Mouse (Mus musculus): Measurements from ENCODE around the gene Dscam. TPM values are rescaled to one million over a fixed set of nuclear protein-coding genes. Genes with fewer than 3 reads are reported as not detected.

Dscam gene
- polyA plus RNA-seq, 1 experiment = 1.2 TPM

DNA sequence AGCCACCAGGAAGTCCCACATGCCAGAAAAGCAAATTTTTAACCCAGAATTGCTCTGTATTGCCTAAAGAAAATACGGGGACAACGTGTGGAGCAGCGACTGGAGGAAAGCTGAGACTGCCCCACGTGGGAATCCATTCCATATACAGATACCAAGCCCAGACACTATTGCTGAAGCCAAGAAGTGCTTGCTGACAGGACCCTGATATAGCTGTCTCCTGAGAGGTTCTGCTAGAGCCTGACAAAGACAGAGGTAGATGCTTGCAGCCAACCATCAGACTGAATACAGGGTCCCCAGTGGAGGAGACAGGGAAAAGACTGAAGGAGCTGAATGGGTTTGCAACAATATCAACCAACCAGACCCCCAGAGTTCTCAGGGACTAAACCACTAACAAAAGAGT is 293.3 kb downstream of the Dscam start:
- no peak overlapping the region for H3K27ac ChIP-seq (ENCODE audit: insufficient read depth, low read length)
- H3K4me1 ChIP-seq (ENCODE audit: control insufficient read depth, insufficient read depth, insufficient read length) = no peaks in the 10 kb centered on the region
- H3K27me3 ChIP-seq (ENCODE audit: control insufficient read depth, insufficient read depth, low read length) = no peaks in the 10 kb centered on the region
- no peak overlapping the region for H3K4me3 ChIP-seq (ENCODE audit: extremely low read depth, insufficient read depth, insufficient read length)
- 77% methylated on average over 4 of the region's 4 CpGs for WGBS
- DNase-seq (ENCODE audit: low read depth in 1 of 2, low spot score in 2 of 2) = no peak
- H3K36me3 ChIP-seq (ENCODE audit: control insufficient read depth, insufficient read depth, low read length) = no peaks in the 10 kb centered on the region
- TF ChIP-seq POLR2A (IDR thresholded peaks at IDR 0.05; ENCODE audit: low read depth, low read length) = no peak
- TF ChIP-seq CTCF (IDR thresholded peaks at IDR 0.05; ENCODE audit: extremely low read depth, insufficient read depth, insufficient read length, insufficient replicate concordance) = no peak

DNA sequence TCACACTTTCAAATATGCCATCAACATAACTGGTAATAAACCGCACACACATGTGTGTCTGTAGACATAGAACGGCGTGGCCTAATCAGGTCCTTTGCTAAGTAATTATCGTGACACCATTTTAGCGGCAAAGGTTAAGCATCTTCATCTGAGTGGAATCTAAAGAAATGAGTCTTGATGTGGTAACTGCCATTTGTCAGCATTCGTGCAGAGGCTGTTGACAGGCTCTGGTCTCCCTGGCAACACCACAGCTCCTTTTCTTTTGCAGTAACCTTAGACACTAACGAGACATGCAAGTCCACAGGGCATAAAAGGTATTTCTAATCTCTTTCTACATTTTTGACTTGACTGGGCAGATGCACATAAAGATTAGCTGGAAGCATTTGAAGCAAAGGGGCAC is 297.8 kb downstream of the Dscam start:
- no peak for TF ChIP-seq POLR2A (IDR thresholded peaks at IDR 0.05; ENCODE audit: low read depth, low read length)
- TF ChIP-seq CTCF (IDR thresholded peaks at IDR 0.05; ENCODE audit: extremely low read depth, insufficient read depth, insufficient read length, insufficient replicate concordance) = no peak
- H3K36me3 ChIP-seq (ENCODE audit: control insufficient read depth, insufficient read depth, low read length) = no peaks in the 10 kb centered on the region
- no peaks in the 10 kb centered on the region for H3K4me1 ChIP-seq (ENCODE audit: control insufficient read depth, insufficient read depth, insufficient read length)
- no peak overlapping the region for H3K27ac ChIP-seq (ENCODE audit: insufficient read depth, low read length)
- H3K4me3 ChIP-seq (ENCODE audit: extremely low read depth, insufficient read depth, insufficient read length) = no peak overlapping the region
- H3K27me3 ChIP-seq (ENCODE audit: control insufficient read depth, insufficient read depth, low read length) = no peaks in the 10 kb centered on the region
- WGBS = 74% methylated on average over 7 of the region's 7 CpGs
- no peak for DNase-seq (ENCODE audit: low read depth in 1 of 2, low spot score in 2 of 2)

DNA sequence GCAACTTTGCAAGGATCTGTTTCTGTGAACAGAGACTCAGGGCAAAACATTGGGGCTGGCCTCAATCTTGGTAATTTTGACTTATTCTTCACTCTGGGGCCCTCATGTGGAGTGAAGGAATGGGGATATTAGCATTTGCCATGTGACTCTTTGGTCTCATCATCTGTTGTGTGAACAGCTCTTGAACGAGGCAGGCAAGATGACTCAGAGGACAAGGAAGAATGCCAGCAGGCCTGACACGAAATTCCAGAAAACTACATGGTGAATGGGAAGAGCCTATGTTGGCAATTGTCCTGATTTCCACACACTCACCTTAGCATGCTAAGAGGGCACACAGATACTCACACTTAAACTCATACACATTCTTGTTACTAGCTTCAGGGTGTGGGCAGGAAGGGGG is 313.0 kb downstream of the Dscam start:
- 64% methylated on average over 2 of the region's 2 CpGs for WGBS
- TF ChIP-seq POLR2A (IDR thresholded peaks at IDR 0.05; ENCODE audit: low read depth, low read length) (no peak), CTCF (IDR thresholded peaks at IDR 0.05; ENCODE audit: extremely low read depth, insufficient read depth, insufficient read length, insufficient replicate concordance) (no peak)

DNA sequence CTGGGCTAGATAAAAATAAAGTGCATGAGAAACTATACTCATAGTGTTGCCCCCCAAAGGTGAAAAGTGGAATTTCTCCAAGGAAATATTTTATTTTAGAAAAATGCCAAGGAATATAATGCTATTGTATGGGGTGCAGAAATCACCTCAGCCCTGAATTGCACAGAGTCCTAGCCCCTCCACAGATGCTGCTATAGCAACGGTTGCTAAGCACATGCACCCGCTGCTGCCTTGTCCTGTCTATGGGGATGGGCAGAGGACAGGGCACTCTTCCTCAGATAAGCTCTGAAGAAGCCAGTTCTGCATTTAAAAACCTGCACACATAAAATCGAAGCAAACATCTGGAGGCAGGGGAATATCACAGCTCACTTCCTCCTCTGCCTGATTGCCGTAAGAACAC is 315.5 kb downstream of the Dscam start:
- no peak for DNase-seq (ENCODE audit: low read depth in 1 of 2, low spot score in 2 of 2)
- no peak for TF ChIP-seq CTCF (IDR thresholded peaks at IDR 0.05; ENCODE audit: extremely low read depth, insufficient read depth, insufficient read length, insufficient replicate concordance)
- TF ChIP-seq POLR2A (IDR thresholded peaks at IDR 0.05; ENCODE audit: low read depth, low read length) = no peak
- 37% methylated on average over 4 of the region's 4 CpGs for WGBS
- H3K36me3 ChIP-seq (ENCODE audit: control insufficient read depth, insufficient read depth, low read length) = no peaks in the 10 kb centered on the region
- H3K27ac ChIP-seq (ENCODE audit: insufficient read depth, low read length) = no peak overlapping the region
- no peak overlapping the region for H3K4me3 ChIP-seq (ENCODE audit: extremely low read depth, insufficient read depth, insufficient read length)
- no peaks in the 10 kb centered on the region for H3K27me3 ChIP-seq (ENCODE audit: control insufficient read depth, insufficient read depth, low read length)
- H3K4me1 ChIP-seq (ENCODE audit: control insufficient read depth, insufficient read depth, insufficient read length) = no peaks in the 10 kb centered on the region

More for the DNA sequence above, 313.0 kb downstream of the Dscam start:
- Histone ChIP-seq H3K4me1 (ENCODE audit: control insufficient read depth, insufficient read depth, insufficient read length) (no peaks in the 10 kb centered on the region), H3K27me3 (ENCODE audit: control insufficient read depth, insufficient read depth, low read length) (no peaks in the 10 kb centered on the region), H3K36me3 (ENCODE audit: control insufficient read depth, insufficient read depth, low read length) (no peaks in the 10 kb centered on the region), H3K27ac (ENCODE audit: insufficient read depth, low read length) (no peak overlapping the region), H3K4me3 (ENCODE audit: extremely low read depth, insufficient read depth, insufficient read length) (no peak overlapping the region)
- DNase-seq (ENCODE audit: low read depth in 1 of 2, low spot score in 2 of 2) = no peak

DNA sequence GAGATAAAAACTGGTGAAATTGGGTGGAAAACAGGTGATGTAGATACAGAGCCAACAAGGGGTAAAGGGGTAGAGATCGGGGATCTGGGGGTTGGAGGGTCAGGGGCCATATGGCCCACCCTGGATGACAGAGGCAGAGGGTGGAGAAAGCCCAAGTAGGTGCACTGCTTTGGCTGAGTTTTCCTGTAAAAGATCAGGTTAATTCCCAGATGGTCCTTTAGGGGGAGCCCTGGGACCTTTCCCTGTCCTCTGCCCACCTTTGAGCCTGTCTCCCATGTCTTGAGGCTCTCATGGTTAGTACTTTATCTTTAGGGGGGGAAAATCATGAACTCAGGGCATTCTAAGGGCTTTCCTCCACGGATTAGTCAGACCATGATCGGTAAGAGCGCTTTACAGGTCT is 318.2 kb downstream of the Dscam start:
- TF ChIP-seq CTCF (IDR thresholded peaks at IDR 0.05; ENCODE audit: extremely low read depth, insufficient read depth, insufficient read length, insufficient replicate concordance) = no peak
- no peak for TF ChIP-seq POLR2A (IDR thresholded peaks at IDR 0.05; ENCODE audit: low read depth, low read length)
- Histone ChIP-seq H3K4me3 (ENCODE audit: extremely low read depth, insufficient read depth, insufficient read length) (no peak overlapping the region), H3K27ac (ENCODE audit: insufficient read depth, low read length) (no peak overlapping the region), H3K36me3 (ENCODE audit: control insufficient read depth, insufficient read depth, low read length) (no peaks in the 10 kb centered on the region), H3K4me1 (ENCODE audit: control insufficient read depth, insufficient read depth, insufficient read length) (no peaks in the 10 kb centered on the region), H3K27me3 (ENCODE audit: control insufficient read depth, insufficient read depth, low read length) (no peaks in the 10 kb centered on the region)
- 41% methylated on average over 4 of the region's 4 CpGs for WGBS
- DNase-seq (ENCODE audit: low read depth in 1 of 2, low spot score in 2 of 2) = no peak

DNA sequence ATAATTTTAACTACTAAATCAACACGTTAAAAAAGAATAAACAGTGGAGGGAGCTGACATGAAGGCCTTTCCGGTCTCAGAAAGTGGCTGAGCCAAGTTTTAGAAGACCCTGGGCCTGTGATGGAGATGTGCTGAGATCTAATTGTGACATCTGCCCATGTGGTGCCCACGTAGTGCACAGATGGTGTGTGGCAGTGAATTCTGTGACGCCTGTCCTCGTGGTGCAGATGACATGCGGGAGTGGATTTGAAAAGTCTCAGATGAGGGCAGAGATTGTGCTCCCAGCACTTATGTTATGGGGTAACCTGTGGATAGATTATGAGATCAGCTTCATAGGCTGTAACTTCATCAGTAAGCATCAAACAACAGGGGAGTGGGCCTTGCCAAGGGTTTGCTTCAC is 321.6 kb downstream of the Dscam start:
- Histone ChIP-seq H3K36me3 (ENCODE audit: control insufficient read depth, insufficient read depth, low read length) (no peaks in the 10 kb centered on the region), H3K27me3 (ENCODE audit: control insufficient read depth, insufficient read depth, low read length) (no peaks in the 10 kb centered on the region), H3K4me1 (ENCODE audit: control insufficient read depth, insufficient read depth, insufficient read length) (no peaks in the 10 kb centered on the region), H3K4me3 (ENCODE audit: extremely low read depth, insufficient read depth, insufficient read length) (no peak overlapping the region), H3K27ac (ENCODE audit: insufficient read depth, low read length) (no peak overlapping the region)
- TF ChIP-seq CTCF (IDR thresholded peaks at IDR 0.05; ENCODE audit: extremely low read depth, insufficient read depth, insufficient read length, insufficient replicate concordance) (no peak), POLR2A (IDR thresholded peaks at IDR 0.05; ENCODE audit: low read depth, low read length) (no peak)
- WGBS = 85% methylated on average over 6 of the region's 6 CpGs
- no peak for DNase-seq (ENCODE audit: low read depth in 1 of 2, low spot score in 2 of 2)

DNA sequence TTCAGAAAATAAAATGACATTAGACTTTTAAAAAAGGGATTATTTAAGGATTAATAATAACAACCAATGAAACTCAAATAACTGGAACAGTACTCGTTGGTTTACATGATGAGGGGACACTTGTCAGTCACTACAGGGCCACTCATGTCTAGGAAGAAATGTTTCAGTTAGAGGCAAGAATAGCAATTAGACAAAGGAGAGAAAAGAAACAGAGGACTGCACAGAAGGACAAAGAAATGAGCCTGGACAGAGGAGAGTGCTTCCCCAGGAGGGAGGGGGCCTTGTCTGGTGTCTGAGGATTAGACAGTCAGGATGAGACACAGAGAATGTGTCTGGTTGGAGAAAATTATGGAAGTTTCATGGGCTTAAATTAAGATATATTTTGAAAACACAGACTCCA is 324.0 kb downstream of the Dscam start:
- no peak for TF ChIP-seq CTCF (IDR thresholded peaks at IDR 0.05; ENCODE audit: extremely low read depth, insufficient read depth, insufficient read length, insufficient replicate concordance)
- TF ChIP-seq POLR2A (IDR thresholded peaks at IDR 0.05; ENCODE audit: low read depth, low read length) = no peak
- H3K27ac ChIP-seq (ENCODE audit: insufficient read depth, low read length) = no peak overlapping the region
- no peaks in the 10 kb centered on the region for H3K4me1 ChIP-seq (ENCODE audit: control insufficient read depth, insufficient read depth, insufficient read length)
- DNase-seq (ENCODE audit: low read depth in 1 of 2, low spot score in 2 of 2) = no peak
- no peak overlapping the region for H3K4me3 ChIP-seq (ENCODE audit: extremely low read depth, insufficient read depth, insufficient read length)
- H3K36me3 ChIP-seq (ENCODE audit: control insufficient read depth, insufficient read depth, low read length) = no peaks in the 10 kb centered on the region
- no peaks in the 10 kb centered on the region for H3K27me3 ChIP-seq (ENCODE audit: control insufficient read depth, insufficient read depth, low read length)
- 91% methylated on average over 1 of the region's 1 CpGs for WGBS
